Mouse (Mus musculus) testis, adult 2 months (tissue): ENCODE measurements around the gene Syce1l.

Source experiments
- CTCF ChIP-seq: fragments of 200-500 bp; IDR thresholded peaks from 2 replicates; pipeline ENCODE4 v1.5.1; 2012; ENCODE audit warnings: low read depth, mild to moderate bottlenecking, inconsistent platforms, low read length, moderate library complexity; ENCODE audit not compliant: control insufficient read depth, insufficient read depth, insufficient replicate concordance
- POLR2A ChIP-seq: fragments of 200-500 bp; IDR thresholded peaks from 2 replicates; pipeline ENCODE4 v1.6.1; 2012; ENCODE audit warnings: low read depth, mild to moderate bottlenecking, inconsistent platforms, low read length, moderate library complexity; ENCODE audit not compliant: control insufficient read depth

- TF ChIP-seq POLR2A (no peak), CTCF (no peak)
Observed at GRCm38 (mm10) chr8:113645220-113645619, 2.2 kb downstream of the Syce1l start.
